Mouse (Mus musculus) limb, embryonic 14.5 days (tissue): ENCODE measurements around the gene 4430402I18Rik. TPM values are rescaled to one million over a fixed set of nuclear protein-coding genes. Genes with fewer than 3 reads are reported as not detected.
A peak's percentile ranks its signal among the peaks of the same experiment; 100 is the strongest.

Source experiments
- ATAC-seq: fragments of 200-750 bp; cut with Nextera tagmentation; 2 replicates; pipeline ENCODE4 v1.8.0; 2017; ENCODE audit warnings: low read depth, moderate number of reproducible peaks, moderate TSS enrichment; ENCODE audit not compliant: low FRiP score
- DNase-seq: peaks from one replicate; pipeline ENCODE4 v3.0.0-alpha.2; 2015; ENCODE audit warnings: low spot score
- H3K27ac ChIP-seq: fragments of 300-500 bp; sonication (generic); replicated peaks from 2 replicates; pipeline ENCODE4 v1.5.1; 2014; ENCODE audit warnings: low read depth, mild to moderate bottlenecking, low read length, moderate library complexity, mixed read lengths
- H3K27me3 ChIP-seq: fragments of 300-500 bp; sonication (generic); 2 replicates; pipeline ENCODE4 v1.6.1; 2014; ENCODE audit warnings: low read length, mixed read lengths; ENCODE audit not compliant: control insufficient read depth, insufficient read depth
- H3K36me3 ChIP-seq: fragments of 300-500 bp; sonication (generic); 2 replicates; pipeline ENCODE4 v1.6.1; 2014; ENCODE audit warnings: mild to moderate bottlenecking, low read length, moderate library complexity, mixed read lengths; ENCODE audit not compliant: control insufficient read depth, insufficient read depth
- H3K4me1 ChIP-seq: fragments of 300-500 bp; sonication (generic); 2 replicates; pipeline ENCODE4 v1.6.1; 2014; ENCODE audit warnings: antibody characterized with exemption, low read length, mixed read lengths; ENCODE audit not compliant: control insufficient read depth, insufficient read depth
- H3K4me2 ChIP-seq: fragments of 300-500 bp; sonication (generic); replicated peaks from 2 replicates; pipeline ENCODE4 v1.6.1; 2014; ENCODE audit warnings: low read depth, mild to moderate bottlenecking, low read length, moderate library complexity; ENCODE audit not compliant: severe bottlenecking
- H3K4me3 ChIP-seq: fragments of 300-500 bp; sonication (generic); replicated peaks from 2 replicates; pipeline ENCODE4 v1.5.1; 2014; ENCODE audit warnings: low read length
- H3K9ac ChIP-seq: fragments of 300-500 bp; sonication (generic); 2 replicates; pipeline ENCODE4 v1.6.1; 2014; ENCODE audit warnings: mild to moderate bottlenecking, low read depth, low read length, moderate library complexity; ENCODE audit not compliant: severe bottlenecking
- H3K9me3 ChIP-seq: fragments of 300-500 bp; sonication (generic); 2 replicates; pipeline ENCODE4 v1.6.1; 2016; ENCODE audit warnings: low read length; ENCODE audit not compliant: control insufficient read depth
- POLR2A ChIP-seq: fragments of 200-500 bp; IDR thresholded peaks from 2 replicates; pipeline ENCODE4 v1.8.0; 2012; ENCODE audit warnings: inconsistent platforms, mild to moderate bottlenecking, moderate library complexity, borderline replicate concordance; ENCODE audit not compliant: insufficient read depth, insufficient read length; ENCODE audit errors: extremely low read depth
- WGBS: fragments of 180-500 bp; shearing (Covaris S2); extraction: QIAGEN DNeasy Blood & Tissue Kit; methylation state at CpG from one replicate; pipeline ENCODE4 v1.1.7; 2014; 5-methylcytosine and 5-hydroxymethylcytosine counted together
- polyA plus RNA-seq, 2 experiments: library from polyadenylated mRNA; depleted of rRNA in 1 of 2; stranded (reverse) in 1 of 2; unstranded in 1 of 2; fragments of >200 nt; fragmentation: Nextera tagmentation in 1 of 2; extraction: Ambion mirVana in 1 of 2; gene quantifications; 2 replicates each; pipeline versions ENCODE4 v1.2.1 to v1.2.3; 2012 to 2014

Gene 4430402I18Rik
- polyA plus RNA-seq, 2 experiments, result 1.0 to 1.5 TPM

- TF ChIP-seq POLR2A, result no peak
Observed at GRCm38 (mm10) chr19:28869251-28869855, 98.2 kb downstream of the 4430402I18Rik start.

GRCm38 (mm10) chr19:28865501-28865900, 102.1 kb downstream of the 4430402I18Rik start:
- H3K27me3 ChIP-seq, result no peaks in the 10 kb centered on the region
- no peak overlapping the region for H3K4me2 ChIP-seq
- TF ChIP-seq POLR2A, result no peak
- no peak overlapping the region for H3K9ac ChIP-seq
- ATAC-seq (no peak), DNase-seq (no peak)
- H3K36me3 ChIP-seq, result no peaks in the 10 kb centered on the region
- no peak overlapping the region for H3K27ac ChIP-seq
- 74% methylated on average over 1 of the region's 1 CpGs for WGBS
- H3K9me3 ChIP-seq, result no peaks in the 10 kb centered on the region
- no peak overlapping the region for H3K4me3 ChIP-seq
- no peaks in the 10 kb centered on the region for H3K4me1 ChIP-seq

More at GRCm38 (mm10) chr19:28869251-28869855, 98.2 kb downstream of the 4430402I18Rik start:
- H3K27ac ChIP-seq, result no peak overlapping the region
- H3K4me2 ChIP-seq, result no peak overlapping the region
- WGBS, result 83% methylated on average over 6 of the region's 6 CpGs
- ATAC-seq, result no peak
- H3K4me3 ChIP-seq, result no peak overlapping the region
- H3K9ac ChIP-seq, result no peak overlapping the region
- H3K4me1 ChIP-seq, result no peaks in the 10 kb centered on the region
- DNase-seq, result no peak
- H3K9me3 ChIP-seq, result no peaks in the 10 kb centered on the region
- H3K27me3 ChIP-seq, result no peaks in the 10 kb centered on the region
- H3K36me3 ChIP-seq, result no peaks in the 10 kb centered on the region

- Histone ChIP-seq H3K4me1 (no peaks in the 10 kb centered on the region), H3K27me3 (no peaks in the 10 kb centered on the region), H3K9me3 (no peaks in the 10 kb centered on the region), H3K36me3 (no peaks in the 10 kb centered on the region), H3K4me3 (no peak overlapping the region), H3K27ac (no peak overlapping the region), H3K9ac (no peak overlapping the region), H3K4me2 (no peak overlapping the region)
- no peak for TF ChIP-seq POLR2A
- 44% methylated on average over 6 of the region's 6 CpGs for WGBS
- peak; percentile 14 for DNase-seq
- no peak for ATAC-seq
Observed at GRCm38 (mm10) chr19:28864981-28865380, 102.6 kb downstream of the 4430402I18Rik start.

- WGBS, result 88% methylated on average over 10 of the region's 10 CpGs
Observed at GRCm38 (mm10) chr19:28863626-28864025, 104.0 kb downstream of the 4430402I18Rik start.

GRCm38 (mm10) chr19:28860246-28860645, 107.4 kb downstream of the 4430402I18Rik start:
- no peak overlapping the region for H3K4me3 ChIP-seq
- no peak overlapping the region for H3K9ac ChIP-seq
- DNase-seq (no peak), ATAC-seq (no peak)
- H3K27me3 ChIP-seq, result no peaks in the 10 kb centered on the region
- H3K36me3 ChIP-seq, result no peaks in the 10 kb centered on the region
- 90% methylated on average over 2 of the region's 2 CpGs for WGBS
- H3K4me2 ChIP-seq, result no peak overlapping the region
- no peaks in the 10 kb centered on the region for H3K4me1 ChIP-seq
- no peaks in the 10 kb centered on the region for H3K9me3 ChIP-seq
- no peak for TF ChIP-seq POLR2A
- no peak overlapping the region for H3K27ac ChIP-seq

More at GRCm38 (mm10) chr19:28863626-28864025, 104.0 kb downstream of the 4430402I18Rik start:
- H3K9me3 ChIP-seq, result no peaks in the 10 kb centered on the region
- H3K36me3 ChIP-seq, result no peaks in the 10 kb centered on the region
- H3K4me2 ChIP-seq, result no peak overlapping the region
- no peaks in the 10 kb centered on the region for H3K27me3 ChIP-seq
- no peak overlapping the region for H3K27ac ChIP-seq
- no peak overlapping the region for H3K9ac ChIP-seq
- no peak for TF ChIP-seq POLR2A
- no peaks in the 10 kb centered on the region for H3K4me1 ChIP-seq
- no peak for ATAC-seq
- DNase-seq, result no peak
- H3K4me3 ChIP-seq, result no peak overlapping the region
